Mouse (Mus musculus): ENCODE measurements around the gene Tenm4.

Tenm4 gene

DNA sequence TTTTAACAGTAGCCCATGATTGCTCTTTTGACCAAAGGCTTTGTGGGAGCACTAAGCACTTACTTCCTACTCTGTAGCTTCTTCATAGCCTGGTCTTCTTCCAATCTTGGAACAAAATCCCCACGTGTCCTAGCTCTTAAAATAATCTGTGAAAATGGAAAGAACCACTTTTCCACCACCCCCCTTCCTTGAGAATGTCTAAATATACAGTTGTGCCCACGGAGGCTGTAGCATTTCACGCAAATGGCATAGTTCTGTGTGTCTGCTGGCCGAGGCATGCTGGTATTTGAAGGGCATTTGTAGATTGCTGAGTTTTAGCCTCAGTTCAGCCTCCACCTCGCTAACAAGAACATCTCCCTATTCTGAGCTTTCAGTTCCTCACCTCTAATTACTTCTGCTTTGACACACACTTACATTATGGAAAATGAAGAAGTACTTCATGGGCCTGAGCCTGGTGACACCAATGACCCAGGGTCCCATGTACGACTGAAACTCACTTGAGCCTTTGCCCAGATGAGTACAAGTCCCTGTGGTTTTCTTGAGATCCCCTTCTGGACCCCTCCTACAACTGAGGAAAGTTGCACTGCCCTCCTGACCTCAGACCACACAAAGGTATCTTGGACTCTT lies 306.1 kb downstream of the Tenm4 start:
- no peak for DNase-seq (ENCODE audit: low spot score)

DNA sequence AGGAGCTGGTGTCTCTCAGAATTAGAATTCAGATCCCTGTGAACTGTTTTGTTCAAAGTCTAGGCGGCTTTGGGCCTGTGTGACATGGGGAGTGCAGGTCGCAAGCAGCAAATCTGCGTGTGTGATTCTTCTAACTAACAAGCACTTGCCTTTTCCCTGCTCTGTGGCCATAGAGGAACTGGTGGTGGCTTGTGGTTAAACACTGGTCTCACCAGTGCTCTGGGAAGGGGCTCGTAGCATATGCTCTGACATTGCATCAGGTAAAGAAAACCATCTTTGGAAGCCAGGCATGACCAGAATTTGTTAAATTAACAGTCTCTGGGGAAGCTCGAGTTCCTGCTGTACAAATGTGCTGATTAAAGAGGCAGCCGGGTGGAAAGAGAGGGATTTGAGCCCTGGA lies 308.1 kb downstream of the Tenm4 start:
- no peak for DNase-seq (ENCODE audit: low spot score)

DNA sequence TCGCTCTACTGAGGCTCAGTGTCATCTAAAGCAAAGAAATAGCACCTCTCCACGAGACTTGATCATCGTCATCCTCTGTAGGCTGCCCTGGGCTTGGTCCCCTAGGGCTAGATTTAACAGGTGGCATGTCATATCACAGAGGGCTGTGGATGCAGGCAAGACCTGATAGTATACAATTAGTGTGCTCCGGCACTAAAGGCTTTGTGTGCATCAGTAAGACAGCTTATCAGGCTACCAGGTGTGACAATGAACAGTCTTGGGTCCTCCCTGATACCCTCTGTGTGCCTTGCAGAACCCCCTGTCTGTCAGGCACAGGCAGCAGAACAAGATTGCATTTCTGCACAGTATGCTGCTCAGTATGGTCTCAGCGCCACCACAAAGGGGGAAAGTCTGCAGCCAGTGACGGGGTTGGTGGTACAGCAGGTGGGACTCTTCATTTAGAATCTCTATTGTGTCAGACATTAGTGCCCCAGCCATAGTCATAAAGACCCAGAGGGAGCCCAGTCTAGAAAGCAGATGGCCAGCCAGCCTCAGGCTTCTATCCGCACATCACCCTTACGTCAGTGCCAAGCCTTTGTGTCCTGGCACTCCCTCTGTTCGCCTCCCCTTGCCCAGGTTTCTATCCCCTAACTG lies 309.4 kb downstream of the Tenm4 start:
- no peak for DNase-seq (ENCODE audit: low spot score)

DNA sequence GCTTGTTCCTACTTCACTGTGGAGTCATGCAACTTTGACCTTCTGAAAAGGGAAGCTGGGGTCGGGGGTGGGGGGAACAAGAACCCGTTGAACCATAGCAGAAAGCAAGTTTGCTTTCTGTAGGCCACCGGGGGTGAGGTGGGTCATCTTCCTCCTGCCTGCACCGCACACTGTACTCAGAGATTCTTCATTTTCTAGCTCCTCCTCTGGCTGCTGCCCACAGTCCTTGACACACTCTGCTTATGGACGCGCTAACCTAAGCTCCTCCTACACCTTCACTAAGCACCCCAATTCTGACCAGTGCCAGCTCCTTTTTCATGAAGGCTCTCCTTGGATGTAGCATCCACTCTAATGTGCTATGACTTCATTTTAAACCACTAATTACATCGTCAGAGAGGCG lies 311.9 kb downstream of the Tenm4 start:
- no peak for DNase-seq (ENCODE audit: low spot score)

DNA sequence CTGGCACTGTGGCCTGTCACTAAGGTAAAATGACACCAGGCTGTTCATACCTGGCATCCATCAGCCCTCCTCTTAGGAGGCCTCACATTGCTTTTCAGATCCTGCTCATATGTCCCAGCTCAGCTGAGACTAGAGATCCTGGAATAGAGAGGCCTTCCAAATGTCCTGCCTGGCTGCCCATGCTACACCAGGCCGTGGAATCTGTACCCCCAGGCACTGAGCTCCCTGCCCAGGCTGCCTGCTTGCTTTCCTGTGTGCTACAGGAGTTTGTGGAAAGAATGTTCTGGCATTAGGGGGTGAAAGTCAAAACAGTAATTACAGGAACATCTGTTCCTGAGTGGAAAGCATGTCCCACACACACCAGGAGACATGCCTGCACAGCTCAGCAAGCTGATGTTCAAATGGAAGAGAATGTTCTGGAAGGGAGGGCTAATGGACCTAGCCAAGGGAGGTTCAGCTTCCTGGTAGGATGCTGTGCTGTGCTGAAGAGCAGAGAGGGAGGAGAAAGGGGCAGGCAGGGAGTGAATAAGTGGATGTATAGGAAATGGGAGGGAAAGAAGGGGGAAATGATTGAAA lies 313.0 kb downstream of the Tenm4 start:
- DNase-seq (ENCODE audit: low spot score): no peak

DNA sequence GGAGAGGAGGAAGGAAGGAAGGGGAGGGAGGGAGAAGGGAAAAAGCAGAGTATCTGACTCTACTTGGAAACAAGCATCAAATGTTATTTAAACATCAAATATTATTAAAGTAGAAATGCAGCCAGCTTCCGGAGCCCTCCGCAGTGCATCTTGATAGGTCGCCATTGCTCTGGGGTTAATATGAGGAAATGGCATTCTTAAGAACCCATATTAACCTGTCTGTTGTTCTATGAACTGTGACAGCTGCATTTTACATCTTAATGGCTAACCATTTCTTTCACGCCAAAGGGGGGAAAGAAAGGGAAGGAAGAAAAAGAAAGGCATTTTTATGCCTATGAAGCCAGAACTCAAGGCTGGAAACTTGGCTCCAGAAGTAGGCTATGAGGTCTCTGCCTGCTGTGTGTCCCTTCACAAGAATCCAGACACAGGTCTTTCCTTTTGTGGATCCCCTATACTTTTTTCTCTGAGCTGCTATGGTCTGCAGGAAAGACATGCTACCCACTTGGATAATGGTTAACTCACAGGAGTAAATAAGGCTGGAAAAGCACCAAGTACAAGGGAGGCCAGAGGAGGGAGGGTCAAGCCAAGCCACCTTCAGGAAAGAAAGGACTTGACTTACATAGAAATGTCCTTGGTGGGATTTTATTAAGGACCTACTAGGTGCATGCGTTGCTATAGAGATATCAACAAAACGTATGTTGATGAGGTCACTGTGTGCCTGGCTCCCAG lies 318.5 kb downstream of the Tenm4 start:
- no peak for DNase-seq (ENCODE audit: low spot score)

DNA sequence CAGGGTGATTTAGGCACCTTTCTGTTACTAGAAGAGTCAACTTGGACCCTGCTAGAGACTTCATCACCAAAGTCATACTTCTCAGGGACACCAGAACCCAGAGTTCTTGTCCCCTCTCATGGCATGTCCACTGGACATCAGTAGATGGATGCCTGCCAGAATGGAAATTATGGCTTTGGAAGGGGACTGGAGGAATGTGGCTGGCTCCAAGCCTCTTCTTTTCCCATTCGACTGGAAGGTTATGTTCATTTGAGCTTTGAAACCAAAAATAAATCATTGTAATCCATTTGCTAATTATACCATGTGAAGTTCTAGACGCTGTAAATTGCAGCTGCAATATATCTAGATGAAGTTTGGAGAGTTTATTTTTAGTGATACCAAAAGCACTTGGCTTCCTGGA lies 320.9 kb downstream of the Tenm4 start:
- DNase-seq (ENCODE audit: low spot score): no peak

DNA sequence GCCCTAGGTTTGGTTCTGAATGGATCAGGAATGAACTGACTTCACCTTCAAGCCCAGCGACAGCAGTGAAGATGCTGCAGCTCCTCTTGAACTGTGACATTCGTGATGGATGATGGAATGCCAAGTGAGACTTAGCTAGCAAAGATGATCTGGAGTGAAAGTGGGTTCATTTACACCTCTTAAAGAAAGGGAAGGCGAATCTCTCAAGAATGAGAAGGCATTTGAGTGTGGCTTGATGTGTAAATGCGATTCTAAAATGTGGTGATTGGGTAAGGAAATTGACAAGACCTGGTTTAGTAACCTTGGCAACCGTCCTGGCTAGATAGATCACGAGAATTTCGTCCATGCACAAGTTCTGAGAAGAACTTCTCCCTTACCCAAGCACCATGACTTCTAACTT lies 321.6 kb downstream of the Tenm4 start:
- DNase-seq (ENCODE audit: low spot score): no peak

DNA sequence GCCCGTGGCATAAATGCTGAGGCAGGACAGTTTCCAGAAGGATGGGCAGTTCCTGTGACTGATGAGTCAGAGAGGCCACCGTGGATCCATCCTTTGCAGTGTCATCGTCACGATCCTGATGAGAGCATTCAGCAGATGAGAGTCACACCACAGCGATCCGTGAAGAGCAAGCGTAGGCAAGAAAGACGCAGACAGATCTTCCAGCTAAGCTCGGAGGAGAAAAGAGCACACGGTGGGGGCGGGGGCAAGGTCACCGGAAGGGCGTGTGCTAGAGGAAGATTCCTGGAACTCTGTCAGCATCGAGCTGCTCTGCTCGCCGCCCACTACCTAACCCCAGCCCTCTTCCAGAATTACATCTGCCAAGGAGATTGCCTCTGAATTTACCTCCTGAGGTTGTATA lies 323.0 kb downstream of the Tenm4 start:
- no peak for DNase-seq (ENCODE audit: low spot score)

DNA sequence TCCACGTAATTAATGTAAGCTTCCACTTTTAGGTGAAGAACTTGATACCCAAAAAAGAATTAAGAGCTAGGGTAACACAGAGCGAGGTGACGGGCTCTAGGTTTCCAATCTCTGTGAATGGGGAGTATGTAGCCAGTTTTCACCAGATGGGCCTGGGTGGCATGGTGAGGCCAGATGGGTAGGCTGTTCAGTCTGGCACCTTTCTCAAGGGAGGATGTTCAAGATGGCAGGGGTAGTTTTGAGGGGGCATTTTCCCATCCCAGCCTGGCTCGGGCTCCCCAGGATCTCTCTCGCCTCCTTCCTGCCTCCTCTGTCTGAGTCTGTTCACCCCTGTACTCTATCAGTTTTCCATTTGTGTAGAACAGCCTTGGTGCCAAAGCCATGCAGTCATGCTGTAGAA lies 329.1 kb downstream of the Tenm4 start:
- DNase-seq (ENCODE audit: low spot score): no peak

DNA sequence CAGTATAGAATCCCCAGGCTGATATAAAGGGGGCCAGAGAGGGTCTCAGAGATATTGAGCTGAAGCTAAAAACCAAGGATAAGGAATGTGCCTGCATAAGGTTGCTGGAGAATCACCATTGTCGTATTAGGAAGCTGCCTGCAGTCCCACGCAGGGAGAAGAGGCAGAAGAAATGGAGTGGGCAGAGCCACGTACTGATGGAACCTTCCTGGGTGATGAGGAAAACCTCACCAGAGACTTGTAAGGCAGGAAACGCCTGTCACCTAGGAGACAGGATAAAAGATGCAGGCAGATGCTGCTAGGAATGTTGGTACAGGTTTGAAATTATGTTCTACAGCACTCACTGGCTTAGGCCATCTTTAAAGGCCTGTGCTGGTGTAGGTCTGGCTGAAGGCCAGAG lies 329.8 kb downstream of the Tenm4 start:
- no peak for DNase-seq (ENCODE audit: low spot score)

DNA sequence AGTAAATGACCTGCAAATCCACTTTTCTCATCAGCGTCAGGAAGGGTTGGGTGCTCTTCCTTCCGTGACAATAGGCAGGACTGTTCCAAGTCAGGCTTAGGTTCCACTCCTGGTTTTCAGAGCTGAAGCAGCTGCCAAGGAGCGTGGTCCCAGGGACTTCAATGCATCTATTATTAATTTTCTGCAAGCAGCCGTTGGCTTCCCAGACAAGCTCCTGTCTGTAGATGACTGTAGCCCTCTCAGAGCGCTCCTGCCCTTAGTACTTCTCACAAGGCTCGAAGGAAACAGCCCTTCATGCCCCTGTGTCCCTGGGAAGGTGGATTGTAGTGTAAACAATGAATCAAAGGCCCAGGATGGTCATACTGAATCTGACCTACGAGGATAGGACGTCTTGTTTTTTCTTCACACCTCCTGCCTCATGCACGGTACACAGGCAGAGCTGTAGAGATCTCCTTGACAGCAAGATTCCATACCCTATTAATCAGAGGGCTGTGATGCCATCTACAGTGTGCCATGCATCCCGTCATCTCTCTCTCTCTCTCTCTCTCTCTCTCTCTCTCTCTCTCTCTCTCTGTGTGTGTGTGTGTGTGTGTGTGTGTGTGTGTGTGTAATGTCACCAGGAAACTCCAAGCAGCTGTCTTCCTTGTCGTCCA lies 331.4 kb downstream of the Tenm4 start:
- no peak for DNase-seq (ENCODE audit: low spot score)

DNA sequence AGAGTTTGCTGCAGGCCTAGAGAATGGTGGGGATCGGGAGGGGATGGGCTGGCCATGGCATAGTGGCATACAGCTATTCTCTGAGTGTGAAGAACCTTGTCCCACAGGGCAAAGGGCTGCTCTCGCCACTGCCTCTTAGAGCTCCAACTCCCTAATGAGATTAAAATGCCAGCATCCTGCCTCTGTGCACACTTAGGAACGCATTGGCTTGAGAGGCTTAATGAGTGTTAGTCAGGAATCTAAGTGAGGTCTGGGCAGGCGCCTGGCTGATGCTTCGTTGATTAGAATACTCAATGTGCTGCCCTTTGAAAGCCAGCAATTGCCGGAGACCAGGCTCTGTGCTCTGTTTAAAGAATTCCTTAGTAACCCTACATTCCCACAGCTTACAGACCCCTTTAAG lies 334.5 kb downstream of the Tenm4 start:
- DNase-seq (ENCODE audit: low spot score): no peak

DNA sequence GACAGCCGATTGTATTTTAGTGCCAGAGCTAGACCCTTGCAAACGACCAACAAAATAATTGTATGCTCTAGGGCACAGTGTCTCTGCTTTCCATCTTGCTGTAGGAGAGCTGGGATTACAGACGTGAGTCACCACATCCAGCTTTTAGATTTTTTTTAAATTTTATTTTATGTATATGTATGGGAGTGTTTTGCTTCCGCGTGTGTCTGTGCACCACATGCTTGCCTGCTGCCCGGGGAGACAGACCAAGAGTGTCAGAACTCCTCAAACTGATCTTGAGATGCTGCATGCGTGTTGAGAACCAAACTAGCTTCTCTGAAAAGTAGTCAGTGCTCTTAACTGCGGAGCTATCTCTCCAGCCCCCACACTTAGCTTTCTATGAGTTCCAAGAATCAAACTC lies 336.0 kb downstream of the Tenm4 start:
- DNase-seq (ENCODE audit: low spot score): no peak

DNA sequence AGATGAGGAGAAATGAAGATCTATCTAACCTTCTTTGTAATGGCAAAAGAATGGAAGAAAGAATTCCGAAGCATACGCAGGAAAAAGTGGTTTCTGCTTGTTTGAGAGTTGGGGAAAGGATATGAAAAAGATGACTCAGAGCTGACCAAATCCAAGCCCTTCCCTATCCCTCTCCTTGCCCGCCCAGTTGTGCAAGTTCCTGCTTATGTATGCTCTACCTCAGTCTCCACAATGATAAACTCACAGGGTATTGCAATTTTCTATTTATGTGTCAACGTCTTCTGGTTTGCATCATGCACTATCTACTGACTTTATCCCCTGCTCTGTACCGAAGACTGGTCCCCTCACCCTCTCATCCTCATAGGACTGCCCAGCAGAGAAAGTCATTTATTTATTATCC lies 339.4 kb downstream of the Tenm4 start:
- DNase-seq (ENCODE audit: low spot score): no peak

DNA sequence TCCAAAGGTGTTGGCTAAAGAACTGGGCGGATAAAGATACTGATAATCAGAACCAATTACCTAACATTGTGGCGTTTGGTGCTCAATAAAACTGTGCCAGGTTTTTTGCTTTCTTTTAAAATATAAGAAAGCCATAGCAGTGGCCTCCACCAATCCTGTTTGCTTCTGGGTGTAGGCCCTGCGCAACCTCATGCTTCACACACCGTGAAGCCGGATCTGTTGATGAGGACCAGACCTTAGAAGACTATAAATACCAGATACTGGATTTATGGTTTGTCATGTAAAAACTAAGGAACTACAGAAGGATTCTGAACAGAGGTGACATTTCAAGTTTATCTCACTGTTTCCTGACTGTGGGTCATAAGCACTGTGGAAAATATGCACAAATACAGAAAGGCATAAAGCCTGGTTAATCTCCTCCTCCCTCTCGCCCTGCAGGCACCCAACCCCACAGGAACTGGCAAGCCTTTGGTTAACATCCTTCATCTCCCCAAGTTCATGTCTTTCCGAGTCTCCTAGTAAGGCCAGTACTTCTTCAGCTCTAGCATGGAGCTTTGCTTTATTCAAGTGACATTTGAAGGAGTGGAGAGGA lies 340.1 kb downstream of the Tenm4 start:
- no peak for DNase-seq (ENCODE audit: low spot score)

DNA sequence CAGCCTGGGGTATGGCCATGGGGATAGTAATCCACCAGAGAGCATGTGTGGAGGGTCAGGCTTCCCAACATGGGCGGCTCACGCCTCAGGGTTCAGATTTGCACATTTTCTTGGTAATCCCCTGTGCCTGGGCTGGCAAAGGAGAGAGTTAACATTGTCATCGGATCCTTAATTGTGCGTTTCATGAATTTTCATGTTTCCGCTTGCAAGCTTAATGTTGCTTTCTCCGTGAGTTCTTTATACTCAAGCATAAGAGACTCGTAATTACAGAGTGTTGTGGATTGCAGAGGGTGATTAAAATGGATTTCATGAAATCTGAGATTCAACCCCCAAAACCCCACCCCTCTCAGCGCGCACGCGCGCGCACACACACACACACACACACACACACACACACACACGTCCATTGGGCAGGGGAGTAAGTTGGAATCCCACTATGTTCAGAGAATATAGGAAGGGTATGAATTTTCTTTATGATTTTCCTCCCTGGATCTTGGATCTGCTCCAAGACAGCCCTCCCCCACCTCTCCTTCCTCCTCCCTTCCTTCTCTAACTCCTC lies 341.0 kb downstream of the Tenm4 start:
- DNase-seq (ENCODE audit: low spot score): no peak

DNA sequence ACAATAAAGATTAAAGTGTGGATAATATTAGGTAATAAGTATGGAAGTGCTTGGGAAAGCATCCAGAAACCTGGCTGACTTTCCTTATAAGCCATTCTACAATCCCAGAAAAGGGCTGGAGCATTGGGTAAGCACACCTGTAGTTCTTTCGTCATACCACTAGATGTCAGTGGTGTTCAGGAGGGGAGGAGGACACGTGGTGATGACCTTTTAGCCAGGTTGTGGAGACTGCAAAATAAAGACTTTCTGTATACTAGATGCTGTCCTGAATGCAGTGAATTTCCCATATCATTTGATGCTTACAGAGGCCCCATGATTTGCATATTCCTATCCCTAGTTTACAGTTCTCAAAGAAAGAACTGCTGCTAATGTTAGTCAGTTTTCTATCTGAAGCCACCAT lies 348.2 kb downstream of the Tenm4 start:
- DNase-seq (ENCODE audit: low spot score): no peak

DNA sequence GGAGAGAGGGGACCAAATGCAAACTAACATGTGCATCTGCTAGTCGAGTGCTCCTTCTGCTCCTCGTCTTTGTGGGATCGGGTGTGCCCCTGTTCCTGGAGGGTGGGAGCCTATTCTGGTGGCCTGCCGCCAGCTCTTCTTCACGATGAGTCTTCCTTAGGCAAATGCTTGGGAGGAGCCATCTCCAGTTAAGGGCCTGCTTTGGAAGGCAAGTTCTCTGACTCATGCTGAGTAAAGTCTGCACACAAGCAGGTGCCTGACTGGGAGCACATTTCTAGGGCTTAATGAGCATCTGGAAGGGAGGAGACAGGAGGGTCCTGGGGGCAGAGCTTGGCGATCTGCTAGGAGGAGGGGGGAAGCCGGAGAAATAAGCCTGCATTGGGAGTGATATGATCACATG lies 350.9 kb downstream of the Tenm4 start:
- DNase-seq (ENCODE audit: low spot score): no peak

DNA sequence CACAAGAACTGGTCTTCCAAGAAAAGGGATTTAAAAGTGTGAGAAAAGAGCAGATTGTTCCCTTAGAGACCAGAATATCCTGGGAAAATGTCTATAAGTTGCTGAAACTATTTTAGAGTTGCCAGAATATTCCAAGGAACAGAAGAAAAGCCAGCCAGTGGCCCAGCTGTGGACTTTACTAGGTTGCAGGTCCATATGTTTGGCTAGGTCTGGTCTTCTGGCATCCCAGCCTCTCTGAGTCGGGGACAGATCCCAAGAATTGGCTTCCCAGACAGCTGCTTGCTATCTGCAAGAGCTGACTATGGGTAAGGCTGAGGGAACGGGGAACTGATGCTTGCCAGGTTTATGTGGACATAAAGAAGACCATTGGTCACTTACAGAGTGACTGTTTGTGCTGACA lies 352.6 kb downstream of the Tenm4 start:
- no peak for DNase-seq (ENCODE audit: low spot score)

DNA sequence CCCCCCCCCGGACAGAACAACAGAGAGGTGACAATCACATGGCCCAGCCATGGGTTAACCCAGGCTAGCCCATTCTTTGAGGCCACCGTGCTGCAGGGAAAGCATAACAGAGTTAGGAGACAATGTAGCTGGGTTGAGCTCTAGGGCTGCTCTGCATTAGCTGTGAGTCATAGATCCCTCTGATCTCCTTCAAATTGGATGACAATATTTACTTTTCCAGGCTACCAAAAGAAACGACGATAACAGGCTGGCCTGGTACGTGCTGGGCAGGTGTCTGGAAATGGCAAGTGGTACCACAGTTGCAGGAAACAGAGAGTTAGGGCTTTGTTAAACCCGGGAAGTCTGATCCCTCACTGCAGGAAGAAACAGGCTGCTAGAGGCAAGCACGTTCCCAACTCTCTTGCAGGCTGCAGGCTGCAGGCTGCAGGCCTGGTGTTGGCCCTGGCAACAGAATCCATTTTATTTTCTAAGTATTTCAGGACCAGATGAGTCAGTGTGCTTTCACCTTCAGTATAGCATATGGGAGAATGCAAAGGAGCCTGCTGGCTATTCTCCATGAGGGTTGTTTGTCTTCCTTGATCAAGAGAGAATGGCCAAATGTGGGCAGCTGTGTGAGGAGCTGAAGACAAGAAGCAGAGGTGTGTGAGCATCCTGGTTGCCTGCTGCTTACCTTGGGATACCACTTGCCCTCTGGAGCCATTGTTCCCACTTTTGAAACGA lies 353.6 kb downstream of the Tenm4 start:
- no peak for DNase-seq (ENCODE audit: low spot score)
